Comparison of ENCODE assay signal across 11 mouse cellular contexts in genomic region chr11:90666916-90667315, GRCm38 (mm10). TPM values are rescaled to one million over a fixed set of nuclear protein-coding genes. Genes with fewer than 3 reads are reported as not detected.
DNase-seq lines count a peak whose midpoint lies in the region; ATAC-seq lines count a peak whose summit lies in the region.
"Had no signal": no experiment of that assay in that cellular context is flagged by ENCODE, and none has a peak within 500 bp of the region (broad histone marks: within the 10 kb centered on the region; RNA-seq: fewer than 3 reads in every experiment).

No protein-coding gene starts in this region.

- no peaks in the 10 kb centered on the region for H3K27me3 ChIP-seq in lung, embryonic 15.5 days
- no peaks in the 10 kb centered on the region for H3K27me3 ChIP-seq in limb, embryonic 13.5 days

- H3K27ac ChIP-seq in lung, embryonic 15.5 days, result peak overlapping the region; percentile 84; the same call in 1 of the 2 replicates
- H3K27ac ChIP-seq in limb, embryonic 13.5 days, result peak overlapping the region; percentile 76; the same call in 1 of the 2 replicates

- H3K4me3 ChIP-seq in lung, embryonic 15.5 days, result no peak overlapping the region
- H3K4me3 ChIP-seq in limb, embryonic 13.5 days, result no peak overlapping the region

- H3K9ac ChIP-seq in lung, embryonic 15.5 days, result no peak overlapping the region
- H3K9ac ChIP-seq in limb, embryonic 13.5 days, result no peak overlapping the region

- no peaks in the 10 kb centered on the region for H3K9me3 ChIP-seq in lung, embryonic 15.5 days
- no peaks in the 10 kb centered on the region for H3K9me3 ChIP-seq in limb, embryonic 13.5 days

- H3K36me3 ChIP-seq in lung, embryonic 15.5 days, result 0 out of 2 replicates have a peak, but pooled peaks cover 5% of the 10 kb centered on the region
- H3K36me3 ChIP-seq in limb, embryonic 13.5 days, result peaks cover 5% of the 10 kb centered on the region; the same call in 1 of the 2 replicates

- DNase-seq in lung, postnatal 4 days, result no peak
- DNase-seq in urinary bladder, postnatal 10 days (ENCODE audit: low spot score), result no peak
- DNase-seq in adrenal gland, adult 18-20 months (ENCODE audit: low spot score in 2 of 2), result no peak
- no peak for DNase-seq in cerebellum, adult 9-10 months
- DNase-seq: adrenal gland, postnatal 25 days; heart, postnatal 14 days had no signal

- WGBS in lung, embryonic 15.5 days, result 64% methylated on average over 4 of the region's 4 CpGs
- WGBS in limb, embryonic 13.5 days, result 82% methylated on average over 4 of the region's 4 CpGs

- ATAC-seq in lung, embryonic 15.5 days (ENCODE audit: borderline replicate concordance, extremely low read depth, low FRiP score, low TSS enrichment), result no peak
- ATAC-seq in erythroid progenitor cell, adult 5-6 weeks (replicated peaks; ENCODE audit: low FRiP score, poor library complexity, severe bottlenecking), result peak; percentile 74
- no peak for ATAC-seq in limb, embryonic 13.5 days (ENCODE audit: low FRiP score, low read depth)
- ATAC-seq in megakaryocyte progenitor cell, adult 5-6 weeks (replicated peaks; ENCODE audit: poor library complexity), result peak; percentile 44
- ATAC-seq: inflammation-experienced regulatory T-cells, adult 6 months had no signal

- H3K4me2 ChIP-seq in lung, embryonic 15.5 days, result no peak overlapping the region
- no peak overlapping the region for H3K4me2 ChIP-seq in limb, embryonic 13.5 days (replicated peaks)

- H3K4me1 ChIP-seq in lung, embryonic 15.5 days, result peaks cover 39% of the 10 kb centered on the region
- H3K4me1 ChIP-seq in limb, embryonic 13.5 days, result peaks cover 38% of the 10 kb centered on the region

RNA-seq across cellular contexts. Expression of gene Tom1l1, which starts 21.2 kb away (rescaled TPM):
- 36.4 and 37.1 TPM in 2 replicates for polyA plus RNA-seq in lung, embryonic 15.5 days (2015; fragmentation: Nextera tagmentation; extraction: Ambion mirVana)
- 183 and 280 TPM in 2 replicates for total RNA-seq in erythroid progenitor cell, adult 5-6 weeks (2015; ENCODE audit: low replicate concordance)
- 256 and 270 TPM in 2 replicates for total RNA-seq in erythroid progenitor cell, adult 5-6 weeks (2017; ENCODE audit: low replicate concordance)
- 21.8 and 23.6 TPM in 2 replicates for polyA plus RNA-seq in limb, embryonic 13.5 days (2015; fragmentation: Nextera tagmentation; extraction: Ambion mirVana)
- total RNA-seq in megakaryocyte progenitor cell, adult 5-6 weeks (2015), result 7.9 and 10.2 TPM in 2 replicates
- 9.8 and 15.6 TPM in 2 replicates for total RNA-seq in megakaryocyte progenitor cell, adult 5-6 weeks (2017)
- total RNA-seq in adrenal gland, adult 18-20 months (2021), result 10 to 100 TPM; 24.4 to 52.0 TPM

RNA-seq across cellular contexts. Expression of gene Cox11, which starts 28.9 kb away (rescaled TPM):
- 35.5 and 39.2 TPM in 2 replicates for polyA plus RNA-seq in lung, embryonic 15.5 days (2015; fragmentation: Nextera tagmentation; extraction: Ambion mirVana)
- 78.8 and 83.3 TPM in 2 replicates for total RNA-seq in erythroid progenitor cell, adult 5-6 weeks (2015; ENCODE audit: low replicate concordance)
- 48.9 and 82.8 TPM in 2 replicates for total RNA-seq in erythroid progenitor cell, adult 5-6 weeks (2017; ENCODE audit: low replicate concordance)
- polyA plus RNA-seq in limb, embryonic 13.5 days (2015; fragmentation: Nextera tagmentation; extraction: Ambion mirVana), result 38.6 and 40.3 TPM in 2 replicates
- 29.9 and 35.5 TPM in 2 replicates for total RNA-seq in megakaryocyte progenitor cell, adult 5-6 weeks (2015)
- total RNA-seq in megakaryocyte progenitor cell, adult 5-6 weeks (2017), result 15.5 and 17.2 TPM in 2 replicates
- 10 to 100 TPM; 16.2 to 19.6 TPM for total RNA-seq in adrenal gland, adult 18-20 months (2021)

RNA-seq across cellular contexts. Expression of gene Stxbp4, which starts 29.0 kb away (rescaled TPM):
- 21.4 and 22.6 TPM in 2 replicates for polyA plus RNA-seq in lung, embryonic 15.5 days (2015; fragmentation: Nextera tagmentation; extraction: Ambion mirVana)
- 53.0 and 65.4 TPM in 2 replicates for total RNA-seq in erythroid progenitor cell, adult 5-6 weeks (2015; ENCODE audit: low replicate concordance)
- total RNA-seq in erythroid progenitor cell, adult 5-6 weeks (2017; ENCODE audit: low replicate concordance), result 47.2 and 50.9 TPM in 2 replicates
- polyA plus RNA-seq in limb, embryonic 13.5 days (2015; fragmentation: Nextera tagmentation; extraction: Ambion mirVana), result 34.9 and 36.5 TPM in 2 replicates
- total RNA-seq in megakaryocyte progenitor cell, adult 5-6 weeks (2015), result 5.0 and 7.4 TPM in 2 replicates
- 2.7 and 4.4 TPM in 2 replicates for total RNA-seq in megakaryocyte progenitor cell, adult 5-6 weeks (2017)
- 1 to 10 TPM; 7.3 TPM for total RNA-seq in adrenal gland, adult 18-20 months (2021)

Comparison
In these comparisons a context has a peak if more than half of its experiments do, and no peak if none do; other contexts are left out.
1. ATAC-seq: peak in erythroid progenitor cell, adult 5-6 weeks (single experiment) and megakaryocyte progenitor cell, adult 5-6 weeks (single experiment); none in lung, embryonic 15.5 days (single experiment) and limb, embryonic 13.5 days (single experiment).
2. RNA of gene Stxbp4, which starts 29.0 kb away (total RNA-seq): 47.2 to 65.4 TPM in erythroid progenitor cell, adult 5-6 weeks; 2.7 to 7.4 TPM in megakaryocyte progenitor cell, adult 5-6 weeks and 7.3 TPM in adrenal gland, adult 18-20 months; every median in the first group is over 4 times any median in the second.